Mouse (Mus musculus) testis, adult 2 months (tissue): ENCODE measurements around the gene Txk.

Experiments used
- CTCF ChIP-seq: fragments of 200-500 bp; IDR thresholded peaks from 2 replicates; pipeline ENCODE4 v1.5.1; 2012; ENCODE audit warnings: low read depth, mild to moderate bottlenecking, inconsistent platforms, low read length, moderate library complexity; ENCODE audit not compliant: control insufficient read depth, insufficient read depth, insufficient replicate concordance
- POLR2A ChIP-seq: fragments of 200-500 bp; IDR thresholded peaks from 2 replicates; pipeline ENCODE4 v1.6.1; 2012; ENCODE audit warnings: low read depth, mild to moderate bottlenecking, inconsistent platforms, low read length, moderate library complexity; ENCODE audit not compliant: control insufficient read depth

DNA sequence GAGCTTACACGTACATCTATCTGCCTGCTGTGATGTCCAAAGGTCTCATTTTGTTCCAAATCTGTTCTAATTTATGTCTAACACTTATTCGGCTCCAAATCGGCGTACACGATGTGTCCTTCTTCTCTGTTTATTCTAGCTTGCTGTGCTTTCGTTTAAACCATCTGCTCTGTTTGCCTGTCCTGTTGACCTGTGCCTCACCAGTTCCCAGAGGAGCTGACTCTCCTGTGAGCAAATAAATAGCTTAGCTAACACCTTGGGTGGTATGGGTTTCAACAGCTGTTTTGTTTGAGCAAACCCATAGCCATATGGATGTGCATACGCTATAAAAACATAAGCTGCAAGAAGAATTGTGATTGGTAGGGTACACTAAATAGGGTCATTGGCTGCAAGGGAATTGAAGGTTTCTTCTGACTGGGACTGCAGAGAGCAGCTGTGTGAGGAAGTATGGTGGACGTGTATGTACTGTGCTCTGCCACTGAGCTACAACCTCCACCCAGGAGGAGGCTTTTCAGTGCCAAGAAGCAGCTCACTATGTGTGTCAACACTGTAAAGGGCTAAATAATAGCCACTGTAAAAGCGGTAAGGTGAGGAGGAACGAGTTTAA lies 99.4 kb downstream of the Txk start:
- no peak for TF ChIP-seq CTCF
- TF ChIP-seq POLR2A: no peak
